Mouse (Mus musculus): ENCODE measurements around the gene Magea5.
"Not testable (repeated sequence)": the region's sequence is repeated elsewhere in the genome, so short reads cannot be mapped to it uniquely, and the experiment has no call there.

Gene Magea5

DNA sequence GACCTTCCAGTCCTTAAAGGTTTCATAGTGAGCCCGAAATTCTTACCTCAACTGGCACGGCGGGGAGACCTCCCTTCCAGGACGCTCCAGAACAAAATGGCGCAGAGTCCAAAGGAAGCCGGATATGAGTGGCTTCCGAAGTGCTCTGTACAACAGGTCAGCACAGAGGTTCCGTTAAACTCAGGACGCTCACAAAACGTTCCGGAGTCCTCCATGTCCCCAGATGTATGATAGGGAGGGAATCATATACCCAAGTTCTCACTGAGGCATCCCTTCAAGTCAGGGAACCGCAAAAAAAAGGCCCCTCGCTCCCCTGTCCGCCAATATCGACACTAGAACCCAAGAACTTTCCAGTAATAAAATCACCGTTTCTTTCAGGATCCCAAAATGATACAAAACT is at the start of gene Magea5:
Gene Magea5 (minus strand): TSS at position 101 of the 400 bp plus-strand sequence.
- DNase-seq: not testable (repeated sequence)

DNA sequence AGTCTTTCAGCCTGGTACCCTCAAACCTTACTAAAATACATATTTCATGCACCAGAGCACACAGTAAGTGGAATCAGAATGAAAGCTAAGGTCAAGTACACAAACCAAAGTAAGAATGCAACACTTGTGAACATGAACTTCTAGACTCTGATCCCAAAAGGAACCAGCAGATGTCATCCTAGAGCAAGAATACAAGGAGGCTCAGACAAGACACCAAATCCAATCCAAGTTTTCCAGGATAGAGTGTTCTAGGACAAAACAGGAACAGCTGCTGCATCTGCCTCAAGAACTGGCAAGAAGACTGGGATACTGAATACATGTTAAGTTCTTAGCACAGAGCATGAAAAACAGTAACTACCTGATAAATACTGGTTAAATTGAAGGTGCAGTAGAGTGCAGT is 35.1 kb upstream of the Magea5 start:
- peak; percentile 6 for DNase-seq

DNA sequence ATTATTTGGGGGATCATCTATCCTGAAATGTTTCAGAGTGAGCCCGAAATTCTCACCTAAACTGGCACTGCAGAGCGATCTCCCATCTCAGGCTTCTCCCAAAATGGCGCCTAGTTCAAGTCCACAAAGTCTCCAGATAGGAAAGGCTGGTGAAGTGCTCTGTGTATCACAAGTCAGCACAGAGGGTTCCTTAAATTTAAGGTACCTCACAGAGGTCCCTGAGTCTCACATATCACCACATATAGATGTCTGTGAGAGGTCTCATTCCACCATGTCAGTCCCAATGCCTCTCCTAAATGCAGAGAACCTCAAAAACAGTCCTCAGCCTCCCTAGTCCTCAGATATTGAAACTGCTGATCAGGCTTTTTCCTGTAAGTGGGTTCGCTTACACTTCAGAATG is 30.6 kb upstream of the Magea5 start, which contains the start of gene Magea2:
Gene Magea2 (minus strand): TSS at position 101 of the 400 bp plus-strand sequence.
- DNase-seq: not testable (repeated sequence)

DNA sequence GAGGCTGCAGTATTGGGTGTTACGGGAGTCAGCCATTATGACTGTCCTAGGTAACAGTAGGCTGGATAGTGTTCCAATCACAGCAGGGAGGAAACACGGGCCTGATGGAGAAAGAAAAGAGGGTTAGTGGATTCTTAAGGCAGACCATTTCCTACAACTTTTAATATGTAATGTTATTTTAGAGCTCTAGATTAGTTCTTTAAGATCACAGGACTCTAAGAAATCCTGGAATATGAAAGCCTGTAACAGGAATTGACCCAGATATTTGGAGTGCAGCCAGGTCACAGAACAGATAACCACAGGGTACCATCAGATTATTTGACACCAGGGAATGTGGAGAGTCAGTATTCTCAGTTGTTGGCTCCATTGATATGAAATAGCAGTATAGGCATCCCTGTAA is 26.7 kb upstream of the Magea5 start, which contains the start of gene Magea1:
Gene Magea1 (minus strand): TSS at position 101 of the 400 bp plus-strand sequence.
- DNase-seq: not testable (repeated sequence)
